Mouse (Mus musculus): ENCODE data around the gene Ccni.

DNA sequence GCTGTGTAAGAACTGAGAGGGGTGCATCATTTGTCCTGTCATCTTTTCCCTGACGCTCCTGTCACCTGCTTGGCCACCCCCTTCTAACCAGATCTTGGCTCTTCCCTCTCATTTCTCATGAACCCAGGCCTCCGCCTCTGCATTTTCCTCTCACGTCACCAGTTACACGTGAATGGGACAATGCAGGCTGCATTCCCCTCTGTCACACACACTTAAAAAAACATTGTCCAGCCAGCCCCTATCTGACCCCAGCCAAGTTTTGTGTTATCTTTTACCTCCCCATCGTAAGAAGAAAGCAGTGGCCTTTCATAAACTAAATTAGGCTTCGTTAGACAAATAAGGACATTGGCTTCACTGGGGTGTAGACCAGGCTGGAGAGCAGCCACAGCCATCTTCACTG is 33.8 kb downstream of the Ccni start:
- TF ChIP-seq EP300 (IDR thresholded peaks at IDR 0.05; ENCODE audit: low read depth): no peak
- TF ChIP-seq CTCF (IDR thresholded peaks at IDR 0.05; ENCODE audit: low read depth): no peak

Data from liver, embryonic 14.5 days (tissue).